Mouse (Mus musculus) splenic B cell, adult 2 months (primary cell): ENCODE data around the gene Zfp992.
"Not testable (repeated sequence)": the region's sequence is repeated elsewhere in the genome, so short reads cannot be mapped to it uniquely, and the experiment has no call there.

Experiments used
- DNase-seq: peaks from one replicate; pipeline ENCODE4 v3.0.0-alpha.2; 2011; ENCODE audit warnings: low read depth, low spot score
- H3K27me3 ChIP-seq: 2 replicates; pipeline ENCODE4 v1.6.1; 2012; ENCODE audit warnings: mild to moderate bottlenecking, low read length, moderate library complexity, mixed read lengths; ENCODE audit not compliant: control insufficient read depth, poor library complexity, insufficient read depth, severe bottlenecking
- H3K36me3 ChIP-seq: 2 replicates; pipeline ENCODE4 v1.6.1; 2012; ENCODE audit warnings: mild to moderate bottlenecking, low read length, moderate library complexity, mixed read lengths; ENCODE audit not compliant: control insufficient read depth, poor library complexity, insufficient read depth, severe bottlenecking

Zfp992 gene

GRCm38 (mm10) chr4:146448950-146449349 lies at the start of gene Zfp992:
TSS of gene Zfp992 (plus strand) at chr4:146449023.
- not testable (repeated sequence) for DNase-seq, H3K36me3 ChIP-seq, H3K27me3 ChIP-seq

GRCm38 (mm10) chr4:146429467-146429866 lies 19.4 kb upstream of the Zfp992 start:
- not testable (repeated sequence) for H3K36me3 ChIP-seq, DNase-seq, H3K27me3 ChIP-seq

- H3K27me3 ChIP-seq, DNase-seq, H3K36me3 ChIP-seq: not testable (repeated sequence)
Measured at GRCm38 (mm10) chr4:146430876-146431275, 17.9 kb upstream of the Zfp992 start.

- H3K36me3 ChIP-seq, H3K27me3 ChIP-seq, DNase-seq: not testable (repeated sequence)
Measured at GRCm38 (mm10) chr4:146435539-146435938, 13.3 kb upstream of the Zfp992 start.

GRCm38 (mm10) chr4:146437256-146437655 lies 11.6 kb upstream of the Zfp992 start:
- H3K36me3 ChIP-seq, DNase-seq, H3K27me3 ChIP-seq: not testable (repeated sequence)

GRCm38 (mm10) chr4:146444345-146444744 lies 4.5 kb upstream of the Zfp992 start:
- not testable (repeated sequence) for H3K36me3 ChIP-seq, DNase-seq, H3K27me3 ChIP-seq

- not testable (repeated sequence) for H3K36me3 ChIP-seq, H3K27me3 ChIP-seq, DNase-seq
Measured at GRCm38 (mm10) chr4:146445121-146445520, 3.7 kb upstream of the Zfp992 start.

- not testable (repeated sequence) for H3K27me3 ChIP-seq, DNase-seq, H3K36me3 ChIP-seq
Measured at GRCm38 (mm10) chr4:146446135-146446534, 2.7 kb upstream of the Zfp992 start.

GRCm38 (mm10) chr4:146447016-146447415 lies 1.8 kb upstream of the Zfp992 start:
- DNase-seq, H3K27me3 ChIP-seq, H3K36me3 ChIP-seq: not testable (repeated sequence)

- not testable (repeated sequence) for H3K36me3 ChIP-seq, DNase-seq, H3K27me3 ChIP-seq
Measured at GRCm38 (mm10) chr4:146449711-146450110, 888 bp downstream of the Zfp992 start.

- H3K36me3 ChIP-seq, H3K27me3 ChIP-seq, DNase-seq: not testable (repeated sequence)
Measured at GRCm38 (mm10) chr4:146452576-146452975, 3.8 kb downstream of the Zfp992 start.

- H3K36me3 ChIP-seq, H3K27me3 ChIP-seq, DNase-seq: not testable (repeated sequence)
Measured at GRCm38 (mm10) chr4:146454170-146454569, 5.3 kb downstream of the Zfp992 start.

GRCm38 (mm10) chr4:146454896-146455295 lies 6.1 kb downstream of the Zfp992 start:
- Histone ChIP-seq H3K27me3 (no peaks in the 10 kb centered on the region), H3K36me3 (no peaks in the 10 kb centered on the region)
- no peak for DNase-seq

GRCm38 (mm10) chr4:146455321-146455721 lies 6.5 kb downstream of the Zfp992 start:
- H3K36me3 ChIP-seq = no peaks in the 10 kb centered on the region
- no peak for DNase-seq
- no peaks in the 10 kb centered on the region for H3K27me3 ChIP-seq

GRCm38 (mm10) chr4:146456061-146456726 lies 7.4 kb downstream of the Zfp992 start:
- H3K27me3 ChIP-seq = no peaks in the 10 kb centered on the region
- DNase-seq = no peak
- H3K36me3 ChIP-seq = no peaks in the 10 kb centered on the region

GRCm38 (mm10) chr4:146457126-146457525 lies 8.3 kb downstream of the Zfp992 start:
- no peak for DNase-seq
- no peaks in the 10 kb centered on the region for H3K27me3 ChIP-seq
- no peaks in the 10 kb centered on the region for H3K36me3 ChIP-seq
